In genomic region chr6:100498861-100499271, GRCm38 (mm10) we compare ENCODE assay signal across 17 mouse cellular contexts.
DNase-seq lines count a peak whose midpoint lies in the region; ATAC-seq and TF ChIP-seq lines count a peak whose summit lies in the region.
"Had no signal": no experiment of that assay in that cellular context is flagged by ENCODE, and none has a peak within 500 bp of the region (broad histone marks: within the 10 kb centered on the region; RNA-seq: fewer than 3 reads in every experiment).

No protein-coding gene starts in this region.

- peak; percentile 42 for DNase-seq in embryo, embryonic 10 days (ENCODE audit: low spot score)
- DNase-seq in embryo, embryonic 11 days, result no peak
- DNase-seq in testis, postnatal 10 days (ENCODE audit: low spot score), result peak; percentile 35
- DNase-seq in testis, postnatal 14 days (ENCODE audit: low spot score), result no peak
- peak; percentile 36 for DNase-seq in adrenal gland, postnatal 14 days
- DNase-seq in stomach, postnatal 0 days (ENCODE audit: low spot score), result no peak
- DNase-seq in midbrain, embryonic 11.5 days (ENCODE audit: low spot score, missing footprints), result no peak
- DNase-seq in cerebellum, adult 11 months, result no peak
- DNase-seq: heart, adult 11 months; layer of hippocampus, adult 9-11 months had no signal

- 0 out of 2 replicates have a peak, but pooled peaks cover 2% of the 10 kb centered on the region for H3K4me1 ChIP-seq in stomach, postnatal 0 days (replicated peaks; ENCODE audit: control insufficient read depth, insufficient read depth)
- H3K4me1 ChIP-seq in midbrain, embryonic 11.5 days (ENCODE audit: control insufficient read depth, insufficient read depth, low read length), result peaks cover 11% of the 10 kb centered on the region

- 40% methylated on average over 4 of the region's 4 CpGs for WGBS in stomach, postnatal 0 days
- 22% methylated on average over 4 of the region's 4 CpGs for WGBS in midbrain, embryonic 11.5 days

- no peak overlapping the region for H3K4me3 ChIP-seq in stomach, postnatal 0 days (ENCODE audit: low read depth, low read length)
- H3K4me3 ChIP-seq in midbrain, embryonic 11.5 days (ENCODE audit: low read depth, low read length), result no peak overlapping the region
- H3K4me3 ChIP-seq: embryonic facial prominence, embryonic 13.5 days; forebrain, embryonic 12.5 days; neural tube, embryonic 12.5 days; stomach, embryonic 15.5 days had no signal

- H3K9me3 ChIP-seq in stomach, postnatal 0 days (ENCODE audit: control insufficient read depth, low read length), result no peaks in the 10 kb centered on the region
- H3K9me3 ChIP-seq in midbrain, embryonic 11.5 days (ENCODE audit: control insufficient read depth, low read length), result no peaks in the 10 kb centered on the region
- H3K9me3 ChIP-seq: embryonic facial prominence, embryonic 13.5 days; forebrain, embryonic 12.5 days; neural tube, embryonic 12.5 days; stomach, embryonic 15.5 days had no signal

- no peak overlapping the region for H3K9ac ChIP-seq in stomach, postnatal 0 days (ENCODE audit: low read length)
- H3K9ac ChIP-seq in midbrain, embryonic 11.5 days (ENCODE audit: low read length), result no peak overlapping the region
- H3K9ac ChIP-seq: embryonic facial prominence, embryonic 13.5 days; forebrain, embryonic 12.5 days; neural tube, embryonic 12.5 days; stomach, embryonic 15.5 days had no signal

- peak; percentile 65; the same call in 1 of the 2 replicates for ATAC-seq in stomach, postnatal 0 days (ENCODE audit: low FRiP score, low TSS enrichment)
- ATAC-seq in midbrain, embryonic 11.5 days (ENCODE audit: low FRiP score), result no peak
- ATAC-seq: Patski had no signal

- no peak for TF ChIP-seq EP300 in stomach, postnatal 0 days (optimal IDR thresholded peaks at IDR 0.05)

- no peaks in the 10 kb centered on the region for H3K36me3 ChIP-seq in stomach, postnatal 0 days (ENCODE audit: control insufficient read depth, insufficient read depth, low read length)
- no peaks in the 10 kb centered on the region for H3K36me3 ChIP-seq in midbrain, embryonic 11.5 days (ENCODE audit: control insufficient read depth, insufficient read depth, low read length)
- H3K36me3 ChIP-seq: embryonic facial prominence, embryonic 13.5 days; forebrain, embryonic 12.5 days; neural tube, embryonic 12.5 days; stomach, embryonic 15.5 days had no signal

- no peaks in the 10 kb centered on the region for H3K27me3 ChIP-seq in stomach, postnatal 0 days (ENCODE audit: control insufficient read depth, insufficient read depth, low read length)
- no peaks in the 10 kb centered on the region for H3K27me3 ChIP-seq in midbrain, embryonic 11.5 days (ENCODE audit: control insufficient read depth, insufficient read depth, low read length)
- H3K27me3 ChIP-seq: embryonic facial prominence, embryonic 13.5 days; Patski; stomach, embryonic 15.5 days had no signal

- TF ChIP-seq CTCF in stomach, postnatal 0 days (IDR thresholded peaks at IDR 0.05; ENCODE audit: low read depth), result no peak

- H3K4me2 ChIP-seq in stomach, postnatal 0 days (replicated peaks; ENCODE audit: low read depth), result no peak overlapping the region
- H3K4me2 ChIP-seq in midbrain, embryonic 11.5 days, result no peak overlapping the region
- H3K4me2 ChIP-seq: embryonic facial prominence, embryonic 13.5 days; forebrain, embryonic 12.5 days; neural tube, embryonic 12.5 days; stomach, embryonic 15.5 days had no signal

- H3K27ac ChIP-seq in stomach, postnatal 0 days (replicated peaks), result no peak overlapping the region
- H3K27ac ChIP-seq in midbrain, embryonic 11.5 days (ENCODE audit: low read depth, low read length), result no peak overlapping the region
- H3K27ac ChIP-seq: embryonic facial prominence, embryonic 13.5 days; forebrain, embryonic 12.5 days; kidney, postnatal 0 days; macrophage; neural tube, embryonic 12.5 days; stomach, embryonic 15.5 days had no signal

Comparison
In these comparisons a context has a peak if more than half of its experiments do, and no peak if none do; other contexts are left out.
1. DNase-seq: peak in embryo, embryonic 10 days (single experiment), testis, postnatal 10 days (single experiment) and adrenal gland, postnatal 14 days (single experiment); none in embryo, embryonic 11 days (single experiment), testis, postnatal 14 days (single experiment), stomach, postnatal 0 days (single experiment), midbrain, embryonic 11.5 days (single experiment) and cerebellum, adult 11 months (single experiment).